Mouse (Mus musculus) embryo, embryonic 10.5 days (tissue): ENCODE results near the gene Olfr1276.

ENCODE experiments used
- DNase-seq: peaks from one replicate; pipeline ENCODE4 v3.0.0-alpha.2; 2015; ENCODE audit warnings: low spot score

Olfr1276 gene

GRCm38 (mm10) chr2:111254216-111254615 is at the start of gene Olfr1276:
TSS of gene Olfr1276 (plus strand) at chr2:111254516.
- DNase-seq: no peak

GRCm38 (mm10) chr2:111229502-111229901 is 24.8 kb upstream of the Olfr1276 start, which contains the start of gene 4930430A15Rik:
TSS of gene 4930430A15Rik (minus strand) at chr2:111229602.
- no peak for DNase-seq

- no peak for DNase-seq
Measured at GRCm38 (mm10) chr2:111235186-111235585, 19.1 kb upstream of the Olfr1276 start, which contains the start of gene Olfr1275. TSS of gene Olfr1275 (minus strand) at chr2:111235286.

DNA sequence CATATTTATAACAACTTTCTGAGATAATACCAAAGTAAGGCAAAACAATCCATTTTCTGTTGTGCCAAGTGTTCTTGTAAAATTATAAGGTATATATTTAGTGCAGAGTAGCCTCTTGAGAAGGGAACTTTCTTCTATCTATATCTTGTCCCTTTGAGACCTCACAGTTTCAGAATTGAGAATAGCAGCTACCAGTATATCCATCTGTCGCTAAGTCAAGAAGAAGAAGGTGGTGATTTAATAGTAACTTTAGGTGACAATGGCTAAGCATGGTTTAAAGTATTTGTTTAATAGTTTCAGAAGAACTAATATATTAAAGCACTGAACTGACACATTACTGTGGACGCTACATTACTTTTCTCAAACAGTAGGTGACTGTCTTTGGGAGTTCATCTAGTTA is 19.7 kb downstream of the Olfr1276 start, which contains the start of gene Olfr1277:
TSS of gene Olfr1277 (minus strand) at position 101 of the 400 bp plus-strand sequence.
- DNase-seq: no peak

DNA sequence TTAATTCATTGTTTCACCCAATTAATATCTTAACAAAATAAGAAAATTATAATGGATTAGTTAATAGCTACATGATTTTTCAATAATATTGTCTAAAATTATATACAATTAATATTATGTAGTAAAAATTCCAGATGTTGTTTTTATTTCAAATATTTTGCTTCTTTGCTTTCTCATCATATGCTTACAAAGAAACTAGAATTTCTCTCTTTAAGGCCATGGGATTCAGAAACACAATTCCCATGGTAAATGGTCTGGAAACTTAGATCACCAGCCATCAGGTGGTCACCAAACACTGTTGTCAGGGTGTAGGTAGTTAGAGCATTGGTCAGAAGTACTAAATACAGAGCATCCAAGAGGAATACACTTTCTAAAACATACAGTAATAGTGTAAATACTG is 35.5 kb downstream of the Olfr1276 start, which contains the start of gene Olfr1278:
TSS of gene Olfr1278 (plus strand) at position 301 of the 400 bp plus-strand sequence.
- no peak for DNase-seq

DNA sequence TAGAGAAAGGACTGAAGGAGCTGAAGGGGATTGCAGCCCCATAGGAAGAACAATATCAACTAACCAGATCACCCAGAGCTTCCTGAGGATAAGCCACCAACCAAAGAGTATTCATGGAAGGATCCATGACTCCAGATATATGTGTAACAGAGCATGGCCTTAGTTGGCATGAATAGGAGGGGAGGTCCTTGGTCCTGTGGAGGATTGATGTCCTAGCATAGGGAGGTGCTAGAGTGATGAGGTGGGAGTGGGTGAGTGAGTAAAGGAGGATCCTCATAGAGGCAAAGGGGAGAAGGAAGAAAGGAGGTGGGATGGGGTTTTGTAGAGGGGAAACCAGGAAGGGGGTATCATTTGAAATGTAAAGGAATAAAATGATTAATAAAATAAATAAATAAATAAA is 44.2 kb downstream of the Olfr1276 start:
- no peak for DNase-seq

DNA sequence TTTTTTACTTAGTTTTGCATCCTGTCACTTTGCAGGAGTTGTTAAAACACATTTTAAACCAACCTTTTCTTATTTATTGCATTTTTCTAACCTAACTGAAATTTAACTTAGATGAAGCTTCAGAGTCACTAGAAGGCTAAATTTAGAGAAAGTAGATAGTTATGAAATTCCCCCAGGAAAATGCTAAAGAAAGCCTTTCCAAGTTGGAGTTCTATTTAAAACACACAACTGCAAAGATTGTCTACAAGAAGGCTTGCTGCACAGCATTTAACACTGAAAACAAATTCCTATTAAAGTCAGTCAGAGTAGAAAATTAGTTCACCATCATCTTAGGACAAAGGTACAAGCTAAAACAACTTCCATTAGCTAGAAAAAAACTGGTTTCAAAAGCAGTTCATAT is 46.1 kb downstream of the Olfr1276 start, which contains the start of gene Olfr1279:
TSS of gene Olfr1279 (plus strand) at position 262 of the 400 bp plus-strand sequence.
- no peak for DNase-seq
